Mouse (Mus musculus) thymus, postnatal 0 days (tissue): ENCODE results near the gene Dgat2l6. TPM values are rescaled to one million over a fixed set of nuclear protein-coding genes. Genes with fewer than 3 reads are reported as not detected.
A peak's percentile ranks its signal among the peaks of the same experiment; 100 is the strongest.

Experiments
- DNase-seq: peaks from one replicate; pipeline ENCODE4 v3.0.0-alpha.2; 2015; ENCODE audit warnings: low spot score
- polyA plus RNA-seq: library from polyadenylated mRNA; unstranded; fragments of >200 nt; fragmentation: Nextera tagmentation; extraction: Ambion mirVana; gene quantifications from 2 replicates; pipeline ENCODE4 v1.2.1, GENCODE M21; 2015

Dgat2l6 gene
- polyA plus RNA-seq: not detected in 2 replicates

- DNase-seq: no peak
Observed at GRCm38 (mm10) chrX:100524471-100524870, at the start of gene Dgat2l6. TSS of gene Dgat2l6 (plus strand) at chrX:100524838.

DNA sequence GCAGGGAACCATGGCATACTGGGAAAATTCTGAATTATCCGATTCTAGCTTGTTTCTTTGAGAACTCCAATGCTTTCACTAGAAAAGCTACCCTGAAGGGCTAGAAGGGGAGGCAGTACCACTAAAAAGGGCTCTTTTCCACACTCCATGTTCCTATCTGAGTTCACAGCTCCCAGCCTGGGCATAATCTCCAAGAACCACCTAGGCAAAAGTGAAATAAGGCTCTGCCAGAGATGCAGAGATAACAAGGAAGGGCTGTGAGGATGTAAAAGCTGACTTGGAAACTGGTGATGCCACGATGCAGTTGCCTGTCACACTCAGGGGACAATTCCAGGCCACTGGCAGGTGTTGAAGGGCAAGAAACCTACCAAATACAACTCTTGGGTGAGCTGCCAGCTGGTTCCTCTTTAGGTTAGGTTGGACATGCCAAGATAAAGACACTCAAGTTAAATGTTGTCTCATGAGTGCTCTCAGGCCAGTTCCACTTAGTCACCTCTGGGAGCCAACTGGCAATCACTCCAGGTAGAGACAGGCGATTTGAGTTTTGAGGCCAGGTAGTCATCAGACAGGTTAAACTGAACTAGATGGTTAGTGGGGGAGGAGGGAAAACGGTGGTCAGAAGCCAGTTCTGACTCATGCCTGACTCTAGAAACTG is 48.9 kb upstream of the Dgat2l6 start:
- DNase-seq: no peak

GRCm38 (mm10) chrX:100480317-100480716 is 44.3 kb upstream of the Dgat2l6 start:
- peak; percentile 61 for DNase-seq

- no peak for DNase-seq
Observed at GRCm38 (mm10) chrX:100493500-100494067, 31.1 kb upstream of the Dgat2l6 start.

GRCm38 (mm10) chrX:100494068-100494978 is 30.3 kb upstream of the Dgat2l6 start, which contains the start of gene Igbp1:
TSS of gene Igbp1 (plus strand) at chrX:100494291.
- peak; percentile 78 for DNase-seq

DNA sequence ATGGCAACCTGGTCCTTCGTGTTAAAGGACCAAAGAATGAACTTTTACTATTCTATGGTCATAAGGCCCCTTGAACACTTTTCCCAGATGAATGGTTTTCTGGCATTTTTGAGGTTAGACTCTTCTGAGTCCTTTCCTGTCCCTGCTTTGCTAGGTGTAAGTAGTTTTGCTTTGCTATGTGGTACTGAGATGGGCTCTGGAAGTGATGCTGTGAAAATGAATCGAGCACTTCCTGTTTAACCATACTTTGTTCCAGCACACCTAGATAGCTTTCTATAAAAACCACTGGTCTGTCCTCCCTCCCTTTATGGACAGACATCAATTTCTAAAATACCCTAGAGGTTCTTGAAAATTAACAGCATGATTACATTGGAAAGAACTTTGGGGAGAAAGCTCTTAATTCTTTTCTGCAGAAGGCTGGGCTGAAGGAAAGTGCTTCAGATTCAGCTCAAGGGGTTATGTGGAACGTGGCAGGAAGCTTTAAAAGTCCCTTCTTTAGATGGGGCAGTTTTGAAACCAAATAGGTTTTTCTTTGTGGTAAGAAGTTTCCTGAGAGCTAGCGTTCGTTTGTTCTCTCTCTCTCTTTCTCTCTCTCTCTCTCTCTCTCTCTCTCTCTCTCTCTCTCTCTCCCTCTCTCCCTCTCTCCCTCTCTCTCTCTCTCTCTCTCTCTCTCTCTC is 20.3 kb upstream of the Dgat2l6 start:
- no peak for DNase-seq

GRCm38 (mm10) chrX:100508164-100508563 is 16.5 kb upstream of the Dgat2l6 start:
- no peak for DNase-seq

DNA sequence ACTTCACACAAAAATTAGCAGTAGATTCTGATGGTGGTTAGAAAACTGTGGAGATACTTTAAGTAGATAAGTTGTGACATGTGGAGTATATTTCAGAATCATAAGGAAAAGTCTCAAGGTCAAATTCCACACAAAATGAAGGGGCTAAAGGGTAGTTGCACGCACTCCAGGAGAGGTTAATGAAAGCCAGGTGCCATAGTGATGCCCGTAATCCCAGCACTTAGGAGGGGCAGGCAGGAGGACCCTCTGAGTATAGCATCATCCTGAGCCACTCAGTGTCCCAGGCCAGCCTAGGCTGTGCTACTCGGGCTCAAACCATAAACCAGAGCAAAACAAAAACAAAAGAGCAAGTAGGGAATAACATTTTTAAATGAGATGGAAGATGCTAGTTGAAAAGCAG is 14.7 kb upstream of the Dgat2l6 start:
- no peak for DNase-seq

DNA sequence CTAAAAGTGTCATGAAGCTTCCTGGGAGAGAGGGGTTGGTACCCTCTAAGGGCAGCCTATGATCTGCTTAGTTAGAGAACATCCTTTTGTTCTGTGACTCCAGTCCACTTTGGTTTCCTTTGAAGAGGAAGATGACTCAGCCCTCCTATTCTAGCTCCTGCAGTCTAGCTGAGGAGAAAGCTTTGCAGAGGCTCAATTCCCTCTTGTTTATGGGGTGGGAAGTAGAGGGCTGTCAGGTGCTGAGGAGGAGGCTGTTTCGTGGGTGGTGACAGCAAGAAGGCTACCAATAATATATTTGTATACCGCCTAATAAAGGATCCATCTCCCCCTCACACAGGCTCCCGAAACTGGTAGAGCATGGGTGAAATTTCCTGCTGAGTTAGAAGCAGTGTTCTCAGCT is 8.0 kb upstream of the Dgat2l6 start:
- no peak for DNase-seq

DNA sequence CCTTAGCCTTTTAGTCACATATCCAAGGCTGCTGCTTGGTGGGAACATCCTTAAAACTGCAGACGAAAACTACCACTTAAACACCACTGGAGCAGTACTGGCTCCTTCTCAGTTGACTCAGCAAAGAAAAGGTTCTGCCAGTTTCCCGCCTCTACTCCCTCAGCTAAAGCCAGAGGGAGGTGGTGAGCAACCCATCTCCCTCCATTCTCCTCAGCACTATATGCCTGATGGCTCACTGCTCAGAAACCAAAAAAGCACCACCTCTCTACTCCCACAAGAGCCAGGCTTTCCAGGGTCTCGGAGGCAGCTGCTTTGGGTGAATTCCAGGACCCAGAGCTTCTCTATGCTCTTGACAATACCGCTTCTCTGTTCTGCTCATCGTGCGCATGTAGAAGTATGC is 7.0 kb upstream of the Dgat2l6 start:
- DNase-seq: no peak

- no peak for DNase-seq
Observed at GRCm38 (mm10) chrX:100518532-100518931, 6.1 kb upstream of the Dgat2l6 start.

DNA sequence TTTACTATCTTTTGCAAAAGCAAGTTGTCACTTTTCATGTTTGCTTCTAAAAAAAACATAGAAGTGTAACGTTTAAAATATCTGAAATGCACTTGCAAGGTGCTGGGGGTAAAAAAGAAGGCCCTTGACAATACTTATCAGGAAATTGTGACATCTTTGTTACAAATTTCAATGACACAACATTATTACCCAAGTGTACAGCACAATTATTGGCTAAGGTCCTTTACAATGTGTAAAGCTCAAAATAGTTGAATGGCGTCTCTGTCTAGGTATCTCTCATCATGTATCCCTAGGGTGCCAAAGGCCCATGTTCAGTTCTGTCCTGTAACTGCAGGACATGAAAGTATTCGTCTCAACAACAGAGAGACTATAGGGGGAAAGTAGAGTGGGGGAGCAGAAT is 31.4 kb downstream of the Dgat2l6 start:
- no peak for DNase-seq

DNA sequence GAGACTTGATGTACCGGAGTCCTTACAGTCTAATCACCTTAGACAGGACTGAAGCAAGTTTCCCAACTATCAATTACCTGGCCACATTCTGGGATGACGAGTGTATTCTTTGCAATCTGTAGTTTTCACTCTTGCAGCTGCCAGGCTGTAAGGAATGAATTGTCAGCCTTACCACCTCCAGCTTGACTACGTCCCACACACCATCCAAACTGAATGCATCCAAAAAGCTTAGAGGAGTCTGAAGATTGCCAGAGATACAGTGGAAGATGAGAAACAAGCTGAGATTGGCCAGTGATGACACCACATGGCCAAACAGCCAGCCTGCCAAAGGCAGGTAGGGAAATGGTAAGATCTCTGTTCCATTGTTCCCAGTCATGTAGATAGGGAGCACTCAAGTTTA is 41.1 kb downstream of the Dgat2l6 start:
- no peak for DNase-seq

DNA sequence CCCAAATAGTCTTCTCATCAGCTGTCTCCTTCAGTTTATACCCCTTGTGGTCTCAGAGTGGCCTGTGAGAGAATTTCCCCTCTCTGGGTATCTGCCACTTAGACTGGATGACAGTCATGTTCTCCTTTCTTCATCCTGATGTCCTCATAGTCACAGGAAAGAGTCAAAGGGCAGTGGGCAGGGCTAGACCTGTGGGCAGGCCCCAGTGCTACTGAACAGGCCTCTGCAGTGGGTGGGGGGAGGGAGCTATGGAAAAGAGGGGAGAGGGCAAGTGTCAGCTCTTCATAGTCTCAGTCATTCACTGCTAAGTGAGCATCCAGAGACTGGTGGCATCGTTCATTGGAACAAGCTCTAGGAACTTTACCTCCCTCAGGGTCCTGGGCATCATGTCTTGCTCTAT is 47.3 kb downstream of the Dgat2l6 start, which contains the start of gene Awat1:
Awat1 (plus strand) TSS at position 301 of the 400 bp plus-strand sequence.
- DNase-seq: no peak

GRCm38 (mm10) chrX:100594791-100595190 is 70.2 kb downstream of the Dgat2l6 start, which contains the start of gene P2ry4:
TSS of gene P2ry4 (minus strand) at chrX:100594869.
- no peak for DNase-seq

Other genes starting within 250 kb of the Dgat2l6 start
- gene Otud6a, start 95.8 kb upstream of the Dgat2l6 start, polyA plus RNA-seq: not detected in 2 replicates
- 0.40 and 0.63 TPM in 2 replicates for gene Awat2, start 82.1 kb upstream of the Dgat2l6 start, polyA plus RNA-seq
- 40.6 and 42.3 TPM in 2 replicates for gene Igbp1, start 30.5 kb upstream of the Dgat2l6 start, polyA plus RNA-seq
- 0.09 TPM in 1 of 2 replicates, not detected in the other for gene Awat1, start 47.4 kb downstream of the Dgat2l6 start, polyA plus RNA-seq
- 0.03 TPM in 1 of 2 replicates, not detected in the other for gene P2ry4, start 70.0 kb downstream of the Dgat2l6 start, polyA plus RNA-seq
- gene Arr3, start 80.7 kb downstream of the Dgat2l6 start, polyA plus RNA-seq: not detected in 2 replicates
- gene Kif4, start 100.9 kb downstream of the Dgat2l6 start, polyA plus RNA-seq: 21.7 and 22.0 TPM in 2 replicates
- gene Pdzd11, start 101.7 kb downstream of the Dgat2l6 start, polyA plus RNA-seq: 84.8 and 91.9 TPM in 2 replicates
- gene Gdpd2, start 205.0 kb downstream of the Dgat2l6 start, polyA plus RNA-seq: 0.23 and 0.37 TPM in 2 replicates
- 2.2 and 2.3 TPM in 2 replicates for gene Dlg3, start 242.9 kb downstream of the Dgat2l6 start, polyA plus RNA-seq